Mouse (Mus musculus): ENCODE data around the gene F2.

GRCm38 (mm10) chr2:91636229-91636628, at the start of gene F2:
- TF ChIP-seq CTCF (IDR thresholded peaks at IDR 0.05; ENCODE audit: low read depth) (no peak), EP300 (IDR thresholded peaks at IDR 0.05; ENCODE audit: low read depth) (no peak)
